Mouse (Mus musculus): ENCODE data around the gene Necap1.

Gene Necap1

GRCm38 (mm10) chr6:122921451-122921850 is 47.2 kb downstream of the Necap1 start, which contains the start of gene Clec4a1:
Gene Clec4a1 (plus strand): TSS chr6:122921848.
- H3K27me3 ChIP-seq (ENCODE audit: insufficient read depth, low read length): no peaks in the 10 kb centered on the region
- no peaks in the 10 kb centered on the region for H3K36me3 ChIP-seq (ENCODE audit: insufficient read depth, low read length)
- H3K4me3 ChIP-seq (replicated peaks; ENCODE audit: low read length): no peak within 1 kb of the TSS
- H3K9me3 ChIP-seq (ENCODE audit: low read length): peaks cover 6% of the 10 kb centered on the region
- TF ChIP-seq POU5F1 (IDR thresholded peaks at IDR 0.05; ENCODE audit: borderline replicate concordance, low read length) (no peak), CTCF (conservative IDR thresholded peaks at IDR 0.05; ENCODE audit: low read length) (no peak), NANOG (IDR thresholded peaks at IDR 0.05; ENCODE audit: borderline replicate concordance, low read length) (no peak)
- H3K4me1 ChIP-seq (replicated peaks; ENCODE audit: low read depth, low read length): no peaks in the 10 kb centered on the region

DNA sequence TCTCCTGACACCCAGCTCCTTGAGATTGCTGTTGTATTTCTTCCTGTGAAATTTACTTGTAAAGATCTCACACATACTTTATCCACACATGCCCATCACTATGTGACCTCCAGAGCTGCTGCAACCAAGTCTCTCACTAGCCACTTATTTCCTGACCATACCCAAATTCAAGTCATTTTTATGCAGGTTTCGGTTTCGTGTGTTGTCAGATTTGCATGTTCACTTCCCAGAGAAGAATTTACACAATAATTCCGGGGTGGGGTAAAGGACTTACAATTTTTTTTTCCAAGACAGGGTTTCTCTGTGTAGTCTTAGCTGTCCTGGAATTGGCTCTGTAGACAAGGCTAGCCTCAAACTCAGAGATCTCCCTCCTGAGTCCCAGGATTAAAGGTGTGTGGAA is 60.6 kb downstream of the Necap1 start:
- Histone ChIP-seq H3K9me3 (ENCODE audit: low read length) (no peaks in the 10 kb centered on the region), H3K27me3 (ENCODE audit: insufficient read depth, low read length) (no peaks in the 10 kb centered on the region), H3K36me3 (ENCODE audit: insufficient read depth, low read length) (no peaks in the 10 kb centered on the region), H3K4me3 (replicated peaks; ENCODE audit: low read length) (no peak overlapping the region), H3K4me1 (replicated peaks; ENCODE audit: low read depth, low read length) (peaks cover 6% of the 10 kb centered on the region)
- TF ChIP-seq POU5F1 (IDR thresholded peaks at IDR 0.05; ENCODE audit: borderline replicate concordance, low read length) (no peak), NANOG (IDR thresholded peaks at IDR 0.05; ENCODE audit: borderline replicate concordance, low read length) (no peak), CTCF (conservative IDR thresholded peaks at IDR 0.05; ENCODE audit: low read length) (no peak)
